Mouse (Mus musculus): Measurements from ENCODE around the gene Mgat2. TPM values are rescaled to one million over a fixed set of nuclear protein-coding genes. Genes with fewer than 3 reads are reported as not detected.

Gene Mgat2
- total and polyA plus RNA-seq, 3 experiments, result 40.9 to 65.3 TPM; not detected in 1

DNA sequence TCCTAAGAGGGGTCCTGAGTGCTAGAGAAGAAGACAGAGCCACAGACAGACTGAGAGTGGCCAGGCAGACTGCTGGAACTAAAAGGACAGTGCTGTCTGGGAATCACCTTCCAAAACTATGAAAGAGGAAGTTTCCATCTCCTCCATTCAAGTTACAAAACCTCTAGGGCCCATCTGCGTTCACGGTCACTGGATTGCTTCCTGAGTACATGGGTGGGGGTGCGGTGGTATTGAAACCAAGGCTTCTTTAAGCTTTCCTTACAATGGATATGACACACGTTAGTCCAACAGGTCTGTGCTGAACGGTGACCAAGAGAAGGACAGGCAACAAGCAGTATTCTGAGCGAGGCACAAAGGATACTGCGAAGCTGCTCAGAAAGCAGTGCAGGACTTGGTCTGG is 30.4 kb downstream of the Mgat2 start:
- Histone ChIP-seq H3K79me2 (ENCODE audit: control insufficient read depth, insufficient read depth, low read length, poor library complexity) (no peaks in the 10 kb centered on the region), H3K36me3 (ENCODE audit: control insufficient read depth in 1 of 2, insufficient read depth in 2 of 2, low read length in 2 of 2) (no peaks in the 10 kb centered on the region; a peak in 2 of 4 replicates), H3K9me3 (replicated peaks; ENCODE audit: insufficient read depth, low read length) (no peaks in the 10 kb centered on the region), H3K9ac (ENCODE audit: control insufficient read depth, low read depth, low read length, poor library complexity, severe bottlenecking) (no peak overlapping the region), H3K4me1 (ENCODE audit: control insufficient read depth in 1 of 2, insufficient read depth in 2 of 2, low read length in 2 of 2) (no peaks in the 10 kb centered on the region), H3K27ac (ENCODE audit: control insufficient read depth, low read depth, low read length) (no peak overlapping the region), H3K27me3 (ENCODE audit: control insufficient read depth in 1 of 2, insufficient read depth in 2 of 2, low read length in 2 of 2) (no peaks in the 10 kb centered on the region), H3K4me3 (ENCODE audit: control insufficient read depth in 1 of 2, insufficient read depth in 1 of 2, low read depth in 2 of 2, low read length in 2 of 2) (no peak overlapping the region)
- TF ChIP-seq USF2 (IDR thresholded peaks at IDR 0.05; ENCODE audit: borderline replicate concordance in 1 of 2, insufficient read depth in 1 of 2, low read depth in 1 of 2, low read length in 2 of 2), result no peak
- no peak for TF ChIP-seq ZNF384 (IDR thresholded peaks at IDR 0.05; ENCODE audit: low read depth, low read length)
- TF ChIP-seq RAD21 (IDR thresholded peaks at IDR 0.05; ENCODE audit: low read depth, low read length), result no peak
- no peak for TF ChIP-seq NRF1 (IDR thresholded peaks at IDR 0.05; ENCODE audit: insufficient read depth, low read depth, low read length, poor library complexity, severe bottlenecking)
- TF ChIP-seq POLR2AphosphoS2 (IDR thresholded peaks at IDR 0.05; ENCODE audit: low read length), result no peak
- no peak for TF ChIP-seq POLR2A (IDR thresholded peaks at IDR 0.05; ENCODE audit: control insufficient read depth in 1 of 2, insufficient read depth in 1 of 2, low read depth in 1 of 2, low read length in 2 of 2, poor library complexity in 1 of 2)
- no peak for TF ChIP-seq SMC3 (IDR thresholded peaks at IDR 0.05; ENCODE audit: low read depth, low read length)
- TF ChIP-seq RCOR1 (IDR thresholded peaks at IDR 0.05; ENCODE audit: low read depth, low read length), result no peak
- TF ChIP-seq HCFC1 (IDR thresholded peaks at IDR 0.05; ENCODE audit: low read depth, low read length), result no peak
- TF ChIP-seq MYB (IDR thresholded peaks at IDR 0.05; ENCODE audit: low read depth, low read length), result no peak
- no peak for TF ChIP-seq USF1 (IDR thresholded peaks at IDR 0.05; ENCODE audit: low read depth, low read length)
- no peak for TF ChIP-seq CHD2 (IDR thresholded peaks at IDR 0.05; ENCODE audit: low read length)
- TF ChIP-seq BHLHE40 (IDR thresholded peaks at IDR 0.05; ENCODE audit: borderline replicate concordance, low read depth, low read length), result no peak
- DNase-seq (ENCODE audit: low read depth, low spot score), result no peak

DNA sequence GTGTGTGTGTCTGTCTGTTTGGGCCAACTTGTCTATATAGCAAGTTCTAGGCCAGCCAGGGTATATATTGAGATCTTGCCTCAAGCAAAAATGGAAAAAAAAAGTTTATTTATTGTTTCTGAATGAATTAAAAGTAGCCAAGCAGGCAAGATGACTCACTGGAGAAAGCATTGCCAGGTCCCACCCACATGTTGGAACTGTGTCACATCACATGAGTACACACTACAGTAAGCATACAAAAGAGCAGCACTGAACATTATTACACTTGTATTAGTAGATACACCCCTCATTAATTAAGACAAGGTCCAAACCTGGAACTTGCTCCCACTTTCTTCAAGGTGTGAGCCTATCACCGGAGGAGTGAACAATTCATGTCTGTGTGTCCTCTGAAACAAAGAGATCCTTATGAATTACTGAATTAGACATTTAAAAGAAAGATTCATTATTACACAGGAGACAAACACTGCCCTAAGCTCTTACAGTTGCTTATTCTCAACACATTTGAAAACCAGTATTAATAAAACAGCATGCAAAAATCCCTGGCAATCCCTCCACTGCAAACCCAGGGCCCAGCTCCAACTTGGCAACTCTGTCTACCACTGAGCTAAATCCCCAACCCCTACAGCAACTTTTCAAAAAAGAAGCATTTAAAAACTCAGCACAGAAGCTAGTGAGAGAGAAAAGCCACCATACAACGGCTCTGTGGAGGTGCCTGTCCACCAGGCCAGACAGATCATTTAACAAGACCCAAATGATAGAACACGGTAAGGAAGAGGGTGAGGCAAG is 31.2 kb downstream of the Mgat2 start:
- Histone ChIP-seq H3K27ac (ENCODE audit: control insufficient read depth, low read depth, low read length) (no peak overlapping the region), H3K9ac (ENCODE audit: control insufficient read depth, low read depth, low read length, poor library complexity, severe bottlenecking) (no peak overlapping the region), H3K27me3 (ENCODE audit: control insufficient read depth in 1 of 2, insufficient read depth in 2 of 2, low read length in 2 of 2) (no peaks in the 10 kb centered on the region), H3K4me3 (ENCODE audit: control insufficient read depth in 1 of 2, insufficient read depth in 1 of 2, low read depth in 2 of 2, low read length in 2 of 2) (no peak overlapping the region), H3K36me3 (ENCODE audit: control insufficient read depth in 1 of 2, insufficient read depth in 2 of 2, low read length in 2 of 2) (no peaks in the 10 kb centered on the region; a peak in 2 of 4 replicates), H3K79me2 (ENCODE audit: control insufficient read depth, insufficient read depth, low read length, poor library complexity) (no peaks in the 10 kb centered on the region), H3K4me1 (ENCODE audit: control insufficient read depth in 1 of 2, insufficient read depth in 2 of 2, low read length in 2 of 2) (no peaks in the 10 kb centered on the region), H3K9me3 (replicated peaks; ENCODE audit: insufficient read depth, low read length) (no peaks in the 10 kb centered on the region)
- no peak for DNase-seq (ENCODE audit: low read depth, low spot score)
- TF ChIP-seq ZNF384 (IDR thresholded peaks at IDR 0.05; ENCODE audit: low read depth, low read length), result no peak
- TF ChIP-seq USF2 (IDR thresholded peaks at IDR 0.05; ENCODE audit: borderline replicate concordance in 1 of 2, insufficient read depth in 1 of 2, low read depth in 1 of 2, low read length in 2 of 2), result no peak
- TF ChIP-seq NRF1 (IDR thresholded peaks at IDR 0.05; ENCODE audit: insufficient read depth, low read depth, low read length, poor library complexity, severe bottlenecking), result no peak
- TF ChIP-seq CTCF (IDR thresholded peaks at IDR 0.05 in 2 of 3, conservative IDR thresholded peaks at IDR 0.05 in 1 of 3; ENCODE audit: control insufficient read depth in 1 of 3, insufficient read depth in 1 of 3, low read depth in 2 of 3, low read length in 3 of 3, poor library complexity in 1 of 3, severe bottlenecking in 1 of 3), result no peak
- TF ChIP-seq POLR2A (IDR thresholded peaks at IDR 0.05; ENCODE audit: control insufficient read depth in 1 of 2, insufficient read depth in 1 of 2, low read depth in 1 of 2, low read length in 2 of 2, poor library complexity in 1 of 2), result no peak
- no peak for TF ChIP-seq POLR2AphosphoS5 (IDR thresholded peaks at IDR 0.05; ENCODE audit: borderline replicate concordance, low read depth, low read length)
- TF ChIP-seq BHLHE40 (IDR thresholded peaks at IDR 0.05; ENCODE audit: borderline replicate concordance, low read depth, low read length), result no peak
- TF ChIP-seq ZKSCAN1 (IDR thresholded peaks at IDR 0.05; ENCODE audit: low read depth, low read length), result no peak
- no peak for TF ChIP-seq SMC3 (IDR thresholded peaks at IDR 0.05; ENCODE audit: low read depth, low read length)
- no peak for TF ChIP-seq ZC3H11A (IDR thresholded peaks at IDR 0.05; ENCODE audit: low read depth, low read length)
- no peak for TF ChIP-seq SIN3A (IDR thresholded peaks at IDR 0.05; ENCODE audit: low read length)
- TF ChIP-seq MAFK (IDR thresholded peaks at IDR 0.05; ENCODE audit: borderline replicate concordance, low read depth, low read length), result no peak
- no peak for TF ChIP-seq RAD21 (IDR thresholded peaks at IDR 0.05; ENCODE audit: low read depth, low read length)
- no peak for TF ChIP-seq E2F4 (IDR thresholded peaks at IDR 0.05; ENCODE audit: borderline replicate concordance, low read depth, low read length)
- no peak for TF ChIP-seq JUND (IDR thresholded peaks at IDR 0.05; ENCODE audit: low read depth, low read length)
- no peak for TF ChIP-seq MAZ (IDR thresholded peaks at IDR 0.05; ENCODE audit: low read depth, low read length)
- TF ChIP-seq RCOR1 (IDR thresholded peaks at IDR 0.05; ENCODE audit: low read depth, low read length), result no peak
- no peak for TF ChIP-seq GATA1 (IDR thresholded peaks at IDR 0.05; ENCODE audit: low read depth, low read length)
